Mouse (Mus musculus) megakaryocyte, embryonic 14.5 days (primary cell): ENCODE results near the gene Rab33b.

Experiments
- FLI1 ChIP-seq: IDR thresholded peaks from 2 replicates; pipeline ENCODE4 v1.6.1; 2012; ENCODE audit warnings: low read length, inconsistent platforms, mixed read lengths
- GATA1 ChIP-seq: IDR thresholded peaks from 3 replicates; pipeline ENCODE4 v1.6.1; 2012; ENCODE audit warnings: mixed read lengths, low read length, inconsistent platforms, borderline replicate concordance

DNA sequence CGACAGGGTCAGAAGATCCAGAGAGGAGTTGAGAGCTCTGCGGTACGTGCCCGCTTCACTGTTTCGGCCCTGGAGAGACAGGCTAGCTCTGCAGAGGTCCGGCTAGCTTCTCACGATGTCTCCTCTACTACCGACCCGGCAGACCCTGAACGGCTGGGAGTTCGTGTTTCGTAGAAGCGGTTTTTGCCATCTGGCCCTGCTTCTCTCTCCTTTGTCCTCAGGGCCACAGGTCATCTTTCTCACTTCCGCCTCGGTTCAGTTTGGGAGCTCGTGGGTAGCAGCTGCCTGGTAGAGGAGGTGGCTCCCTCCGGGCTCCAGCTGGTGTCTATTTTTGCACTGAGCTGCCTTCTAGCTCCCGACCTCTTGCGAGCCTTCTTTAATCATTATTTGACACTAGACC is 21.7 kb downstream of the Rab33b start:
- no peak for TF ChIP-seq GATA1
- TF ChIP-seq FLI1, result no peak
